Mouse (Mus musculus) kidney, adult 2 months (tissue): ENCODE data around the gene Pde4d.

Experiments used
- CTCF ChIP-seq: fragments of 200-500 bp; conservative IDR thresholded peaks from 2 replicates; pipeline ENCODE4 v1.5.1; 2011; ENCODE audit warnings: low read depth, mild to moderate bottlenecking, control low read depth, low read length, moderate library complexity, mixed read lengths; ENCODE audit not compliant: insufficient read depth, insufficient read length
- POLR2A ChIP-seq: fragments of 200-500 bp; IDR thresholded peaks from one replicate; pipeline ENCODE4 v1.6.1; 2011; ENCODE audit warnings: low read depth, low read length, control low read depth

GRCm38 (mm10) chr13:109880392-109880791 lies 1430.6 kb downstream of the Pde4d start:
- no peak for TF ChIP-seq CTCF
- TF ChIP-seq POLR2A: no peak
